Mouse (Mus musculus): ENCODE results near the gene 1700015F17Rik. TPM values are rescaled to one million over a fixed set of nuclear protein-coding genes. Genes with fewer than 3 reads are reported as not detected.

The 1700015F17Rik gene
- not detected for polyA plus RNA-seq (2021)

DNA sequence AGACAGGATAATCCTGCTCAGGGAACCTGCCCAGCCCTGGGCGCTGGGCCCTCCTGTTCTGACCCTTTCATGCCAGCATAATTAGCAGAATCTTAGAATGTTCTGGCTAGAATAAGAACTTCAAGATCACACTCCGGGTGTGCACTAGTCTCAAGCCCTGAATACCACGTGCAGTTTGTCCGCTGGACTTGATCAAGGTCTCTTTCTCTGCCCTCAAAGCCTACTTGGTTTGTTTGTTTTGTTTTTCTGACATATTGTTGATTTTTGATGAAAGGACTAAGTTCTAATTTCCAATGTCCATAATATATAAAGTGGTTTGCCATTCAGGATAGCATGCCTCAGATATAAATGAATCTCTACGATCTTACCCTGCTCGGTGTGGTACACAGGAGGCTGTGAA lies at the start of gene 1700015F17Rik:
1700015F17Rik (minus strand) TSS at position 101 of the 400 bp plus-strand sequence.
- H3K27me3 ChIP-seq, result no peaks in the 10 kb centered on the region
- DNase-seq (ENCODE audit: low read depth, low spot score) (no peak), ATAC-seq (no peak)
- POLR2A ChIA-PET, result no interaction called here
- in situ Hi-C loops (cut with MboI; ENCODE audit: low pct_unique_long_range_greater_than_20kb), result loop anchor here (25.0 kb wide), 1 partner anchor 1858 kb away; the partner anchor contains the start of gene Zfp804b
- no peak for TF ChIP-seq CTCF (IDR thresholded peaks at IDR 0.05)
- CTCF ChIA-PET, result no interaction called here

DNA sequence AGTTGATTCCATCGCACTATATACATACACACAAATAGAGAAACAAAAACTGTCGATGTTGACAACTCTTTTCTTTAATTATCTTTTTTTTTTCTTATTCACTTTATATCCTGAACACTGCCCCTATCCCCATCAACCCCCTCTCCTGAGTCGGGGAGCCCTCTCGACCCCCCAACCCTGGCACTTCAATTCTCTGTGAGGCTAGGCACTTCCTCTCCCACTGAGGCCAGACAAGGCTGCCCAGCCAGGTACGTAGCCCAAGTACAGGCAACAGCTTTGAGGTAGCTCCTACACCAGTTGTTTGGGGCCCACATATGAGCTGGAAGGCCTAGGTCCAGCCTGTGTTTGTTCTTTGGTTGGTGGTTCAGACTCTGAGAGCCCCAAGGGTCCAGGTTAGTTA lies 36.5 kb upstream of the 1700015F17Rik start:
- in situ Hi-C loops (cut with MboI; ENCODE audit: low pct_unique_long_range_greater_than_20kb), result no loop called here
- CTCF ChIA-PET, result no interaction called here
- TF ChIP-seq CTCF (IDR thresholded peaks at IDR 0.05), result no peak
- POLR2A ChIA-PET, result interaction anchor here (0.8 kb wide), 1 partner anchor 395 kb away, joined by 4 read pairs; no protein-coding TSS in a partner anchor
- no peaks in the 10 kb centered on the region for H3K27me3 ChIP-seq
- DNase-seq (ENCODE audit: low read depth, low spot score), result no peak
- no peak for ATAC-seq

GRCm38 (mm10) chr5:5514196-5515076 lies 35.5 kb upstream of the 1700015F17Rik start, which contains the start of gene Cldn12:
Gene Cldn12, minus strand, starts transcription at chr5:5514958.
- ChIA-PET POLR2A (interaction anchor here (0.8 kb wide), 1 partner anchor 394 kb away, joined by 4 read pairs; no protein-coding TSS in a partner anchor), CTCF (no interaction called here)
- peak; percentile 96 for ATAC-seq
- TF ChIP-seq CTCF (IDR thresholded peaks at IDR 0.05), result no peak
- in situ Hi-C loops (cut with MboI; ENCODE audit: low pct_unique_long_range_greater_than_20kb), result loop anchor here (5.0 kb wide), 1 partner anchor 178 kb away; the partner anchor contains the start of gene Steap2
- no peaks in the 10 kb centered on the region for H3K27me3 ChIP-seq
- DNase-seq (ENCODE audit: low read depth, low spot score), result peak; percentile 94

DNA sequence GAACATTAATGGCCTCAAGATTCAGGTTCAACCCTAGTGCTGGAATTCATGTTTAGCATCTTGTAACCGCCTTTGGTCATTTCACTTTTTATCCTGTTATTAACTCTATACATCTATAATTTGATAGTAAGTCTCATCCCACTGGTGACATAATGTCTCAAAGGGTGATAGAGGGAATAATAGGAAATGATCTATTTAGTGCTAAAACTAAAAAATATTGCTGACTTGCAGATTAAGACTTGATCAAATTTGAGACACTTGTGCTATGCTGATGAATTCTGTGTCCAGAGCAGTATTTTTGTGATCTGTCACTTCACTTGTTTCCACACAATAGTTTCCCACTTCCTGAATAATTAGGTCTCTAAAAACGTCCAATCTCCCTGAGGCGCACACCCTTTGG lies 32.5 kb upstream of the 1700015F17Rik start:
- DNase-seq (ENCODE audit: low read depth, low spot score) (no peak), ATAC-seq (no peak)
- in situ Hi-C loops (cut with MboI; ENCODE audit: low pct_unique_long_range_greater_than_20kb), result loop anchor here (5.0 kb wide), 1 partner anchor 181 kb away; the partner anchor contains the start of gene Steap2
- ChIA-PET POLR2A (interaction anchor here (1.3 kb wide), 1 partner anchor 180 kb away, joined by 3 read pairs; no protein-coding TSS in a partner anchor), CTCF (interaction anchor here (0.8 to 2.4 kb wide), 3 partner anchors 16 to 239 kb away, joined by 3 to 10 read pairs (median 3); partner anchors contain the start of gene Steap1)
- no peak for TF ChIP-seq CTCF (IDR thresholded peaks at IDR 0.05)
- no peaks in the 10 kb centered on the region for H3K27me3 ChIP-seq

DNA sequence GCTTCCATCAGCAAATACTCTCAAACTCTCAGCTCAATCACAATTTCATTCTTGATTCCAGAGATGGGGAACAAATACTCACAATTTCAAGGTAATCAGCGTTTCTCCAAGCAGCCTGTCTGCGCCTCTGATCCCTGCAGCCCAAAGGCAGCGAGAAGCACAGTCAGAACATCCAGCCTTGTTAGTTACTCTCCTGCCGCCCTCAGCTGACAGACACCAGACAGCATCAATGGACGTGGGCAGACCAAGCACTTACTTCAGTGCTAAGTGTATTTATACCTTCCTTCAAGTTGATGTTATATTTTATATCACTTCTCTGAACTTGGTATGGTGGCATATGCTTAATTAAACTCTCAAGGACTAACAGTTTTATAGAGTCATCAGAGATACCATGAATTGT lies 32.0 kb upstream of the 1700015F17Rik start:
- in situ Hi-C loops (cut with MboI; ENCODE audit: low pct_unique_long_range_greater_than_20kb), result loop anchor here (5.0 kb wide), 1 partner anchor 181 kb away; the partner anchor contains the start of gene Steap2

GRCm38 (mm10) chr5:5510304-5510887 lies 31.5 kb upstream of the 1700015F17Rik start:
- in situ Hi-C loops (cut with MboI; ENCODE audit: low pct_unique_long_range_greater_than_20kb), result loop anchor here (5.0 kb wide), 1 partner anchor 182 kb away; the partner anchor contains the start of gene Steap2
- ChIA-PET POLR2A (interaction anchor here (0.6 to 1.3 kb wide), 2 partner anchors 181 to 182 kb away, joined by 3 read pairs; no protein-coding TSS in a partner anchor), CTCF (interaction anchor here (0.8 to 1.4 kb wide), 3 partner anchors 17 to 240 kb away, joined by 3 read pairs; partner anchors contain the start of gene Steap1)
- no peaks in the 10 kb centered on the region for H3K27me3 ChIP-seq
- ATAC-seq (peak; percentile 10), DNase-seq (ENCODE audit: low read depth, low spot score) (peak; percentile 62)
- TF ChIP-seq CTCF (IDR thresholded peaks at IDR 0.05), result no peak

More for the DNA sequence above, 32.0 kb upstream of the 1700015F17Rik start:
- DNase-seq (ENCODE audit: low read depth, low spot score) (no peak), ATAC-seq (no peak)
- POLR2A ChIA-PET, result interaction anchor here (1.3 kb wide), 1 partner anchor 180 kb away, joined by 3 read pairs; no protein-coding TSS in a partner anchor
- no peak for TF ChIP-seq CTCF (IDR thresholded peaks at IDR 0.05)
- CTCF ChIA-PET, result interaction anchor here (0.8 to 1.4 kb wide), 2 partner anchors 16 to 240 kb away, joined by 3 read pairs; no protein-coding TSS in a partner anchor
- no peaks in the 10 kb centered on the region for H3K27me3 ChIP-seq

- in situ Hi-C loops (cut with MboI; ENCODE audit: low pct_unique_long_range_greater_than_20kb), result no loop called here
- no peaks in the 10 kb centered on the region for H3K27me3 ChIP-seq
- ATAC-seq, result no peak
- no peak for DNase-seq (ENCODE audit: low read depth, low spot score)
- ChIA-PET CTCF (interaction anchor here (1.0 to 1.5 kb wide), 3 partner anchors 112 to 241 kb away, joined by 3 to 4 read pairs (median 3); partner anchors contain the start of gene Steap1), POLR2A (no interaction called here)
- TF ChIP-seq CTCF (IDR thresholded peaks at IDR 0.05), result no peak
Measured at GRCm38 (mm10) chr5:5508231-5508630, 29.3 kb upstream of the 1700015F17Rik start.

GRCm38 (mm10) chr5:5507701-5508225 lies 28.8 kb upstream of the 1700015F17Rik start:
- in situ Hi-C loops (cut with MboI; ENCODE audit: low pct_unique_long_range_greater_than_20kb), result no loop called here
- ChIA-PET POLR2A (interaction anchor here (0.7 kb wide), 1 partner anchor 228 kb away, joined by 3 read pairs; no protein-coding TSS in a partner anchor), CTCF (interaction anchor here (1.5 to 2.6 kb wide), 3 partner anchors 11 to 242 kb away, joined by 4 to 14 read pairs (median 8); partner anchors contain the start of gene Steap1)
- no peaks in the 10 kb centered on the region for H3K27me3 ChIP-seq
- ATAC-seq, result no peak
- DNase-seq (ENCODE audit: low read depth, low spot score), result no peak
- TF ChIP-seq CTCF (IDR thresholded peaks at IDR 0.05), result peak; percentile 79

DNA sequence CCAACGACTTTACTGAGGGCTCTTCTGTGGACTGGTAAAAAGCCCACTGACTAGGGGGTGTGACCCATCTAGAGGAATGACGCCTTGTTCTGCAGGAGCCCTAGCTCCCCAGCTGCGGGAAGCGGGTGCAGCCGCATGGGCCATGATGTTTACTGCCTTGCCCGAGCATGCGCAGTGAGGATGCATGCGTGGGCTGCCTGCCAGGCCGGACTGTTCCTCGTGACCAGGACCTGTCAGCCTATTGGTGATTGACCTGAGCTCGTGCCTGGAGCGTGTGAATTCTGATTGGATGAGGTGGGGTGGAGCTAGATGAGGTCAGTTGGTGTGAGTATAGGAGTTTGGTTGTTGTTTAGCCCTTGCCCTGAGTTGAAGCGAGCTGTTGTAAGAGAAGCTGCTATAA lies 25.5 kb upstream of the 1700015F17Rik start:
- POLR2A ChIA-PET, result interaction anchor here (1.1 to 1.2 kb wide), 2 partner anchors 55 to 190 kb away, joined by 3 read pairs; partner anchors contain the start of genes Gtpbp10 and Steap2
- CTCF ChIA-PET, result interaction anchor here (0.7 to 2.6 kb wide), 3 partner anchors 10 to 245 kb away, joined by 3 to 9 read pairs (median 5); partner anchors contain the start of gene Steap1
- no peak for TF ChIP-seq CTCF (IDR thresholded peaks at IDR 0.05)
- DNase-seq (ENCODE audit: low read depth, low spot score) (no peak), ATAC-seq (no peak)
- no peaks in the 10 kb centered on the region for H3K27me3 ChIP-seq
- in situ Hi-C loops (cut with MboI; ENCODE audit: low pct_unique_long_range_greater_than_20kb), result no loop called here

All from Patski (cell line).